Mouse (Mus musculus): ENCODE measurements around the gene Wdr81.
A peak's percentile ranks its signal among the peaks of the same experiment; 100 is the strongest.

- TF ChIP-seq POLR2A (IDR thresholded peaks at IDR 0.05; ENCODE audit: extremely low read depth, insufficient read depth, low read length): no peak
- TF ChIP-seq CTCF (IDR thresholded peaks at IDR 0.05; ENCODE audit: low read depth, low read length): peak; percentile 72; the same call in 1 of the 2 replicates
Measured at GRCm38 (mm10) chr11:75406865-75407264, 47.7 kb downstream of the Wdr81 start.

Data from liver, adult 2 months (tissue).